ENCODE assay signal across 16 mouse cellular contexts in genomic region chr5:9702656-9703384, GRCm38 (mm10). TPM values are rescaled to one million over a fixed set of nuclear protein-coding genes. Genes with fewer than 3 reads are reported as not detected.
A peak's percentile ranks its signal among the peaks of the same experiment; 100 is the strongest.
DNase-seq lines count a peak whose midpoint lies in the region; ATAC-seq and TF ChIP-seq lines count a peak whose summit lies in the region.
"Had no signal": no experiment of that assay in that cellular context is flagged by ENCODE, and none has a peak within 500 bp of the region (broad histone marks: within the 10 kb centered on the region; RNA-seq: fewer than 3 reads in every experiment).

No protein-coding gene starts in this region.

- peaks cover 13% of the 10 kb centered on the region; the same call in 1 of the 2 replicates for H3K27me3 ChIP-seq in forebrain, embryonic 15.5 days
- H3K27me3 ChIP-seq in hindbrain, postnatal 0 days (ENCODE audit: insufficient read depth, low read length) = no peaks in the 10 kb centered on the region
- H3K27me3 ChIP-seq in neural tube, embryonic 12.5 days (replicated peaks) = no peaks in the 10 kb centered on the region
- H3K27me3 ChIP-seq in intestine, postnatal 0 days (replicated peaks; ENCODE audit: control insufficient read depth, insufficient read depth, low read length) = no peaks in the 10 kb centered on the region
- no peaks in the 10 kb centered on the region for H3K27me3 ChIP-seq in heart, adult 2 months (ENCODE audit: control insufficient read depth, insufficient read depth, low read length)
- H3K27me3 ChIP-seq: heart, embryonic 13.5 days; liver, embryonic 13.5 days had no signal

- TF ChIP-seq CTCF in hindbrain, postnatal 0 days (IDR thresholded peaks at IDR 0.05; ENCODE audit: low read depth) = no peak
- TF ChIP-seq CTCF in intestine, postnatal 0 days (IDR thresholded peaks at IDR 0.05; ENCODE audit: low read depth) = no peak
- no peak for TF ChIP-seq CTCF in heart, adult 2 months (IDR thresholded peaks at IDR 0.05)

- peak; percentile 88 for ATAC-seq in forebrain, embryonic 15.5 days (replicated peaks)
- ATAC-seq in hindbrain, postnatal 0 days = 0 out of 2 replicates have a peak, but pooled peaks have one; percentile 18
- peak; percentile 82 for ATAC-seq in neural tube, embryonic 12.5 days (ENCODE audit: low FRiP score, low read depth)
- no peak for ATAC-seq in intestine, postnatal 0 days
- ATAC-seq: activated CD4-positive, CD25-positive, alpha-beta regulatory T cell, adult 4 months had no signal

- TF ChIP-seq EP300 in heart, adult 2 months (IDR thresholded peaks at IDR 0.05; ENCODE audit: insufficient read depth, low read depth, low read length) = no peak

- no peak overlapping the region for H3K9ac ChIP-seq in forebrain, embryonic 15.5 days (replicated peaks)
- H3K9ac ChIP-seq in hindbrain, postnatal 0 days (replicated peaks; ENCODE audit: low read length) = no peak overlapping the region
- H3K9ac ChIP-seq in neural tube, embryonic 12.5 days = no peak overlapping the region
- H3K9ac ChIP-seq in intestine, postnatal 0 days (ENCODE audit: low read depth, low read length) = no peak overlapping the region
- no peak overlapping the region for H3K9ac ChIP-seq in heart, adult 2 months (ENCODE audit: low read depth, low read length)
- H3K9ac ChIP-seq: heart, embryonic 13.5 days; liver, embryonic 13.5 days had no signal

- TF ChIP-seq POLR2A in heart, adult 2 months (IDR thresholded peaks at IDR 0.05; ENCODE audit: insufficient read depth, low read depth, low read length) = no peak

- H3K79me2 ChIP-seq in heart, adult 2 months (replicated peaks; ENCODE audit: control insufficient read depth, insufficient read depth, low read length) = no peaks in the 10 kb centered on the region

- peak; percentile 20 for DNase-seq in embryo, embryonic 11 days
- peak; percentile 30 for DNase-seq in hindbrain, postnatal 0 days (ENCODE audit: low spot score)
- no peak for DNase-seq in adrenal gland, postnatal 25 days
- no peak for DNase-seq in heart, adult 2 months
- no peak for DNase-seq in ovary, postnatal 36 days (ENCODE audit: low spot score)
- DNase-seq: cerebellum, adult 18-20 months; liver, embryonic 13.5 days; lung, postnatal 14 days; spleen, adult 18-20 months had no signal

- peaks cover 5% of the 10 kb centered on the region; the same call in 1 of the 2 replicates for H3K4me1 ChIP-seq in forebrain, embryonic 15.5 days
- H3K4me1 ChIP-seq in hindbrain, postnatal 0 days (ENCODE audit: insufficient read depth, low read length) = no peaks in the 10 kb centered on the region
- no peaks in the 10 kb centered on the region for H3K4me1 ChIP-seq in neural tube, embryonic 12.5 days
- no peaks in the 10 kb centered on the region for H3K4me1 ChIP-seq in intestine, postnatal 0 days (replicated peaks; ENCODE audit: control insufficient read depth, insufficient read depth, low read length)
- H3K4me1 ChIP-seq in heart, adult 2 months (ENCODE audit: control insufficient read depth, insufficient read depth, low read length) = no peaks in the 10 kb centered on the region
- H3K4me1 ChIP-seq: heart, embryonic 13.5 days; liver, embryonic 13.5 days had no signal

- no peak overlapping the region for H3K4me2 ChIP-seq in forebrain, embryonic 15.5 days (replicated peaks)
- H3K4me2 ChIP-seq in hindbrain, postnatal 0 days (ENCODE audit: low read depth, low read length) = no peak overlapping the region
- no peak overlapping the region for H3K4me2 ChIP-seq in neural tube, embryonic 12.5 days (replicated peaks)
- H3K4me2 ChIP-seq in intestine, postnatal 0 days (replicated peaks; ENCODE audit: low read depth) = no peak overlapping the region
- H3K4me2 ChIP-seq: heart, embryonic 13.5 days; liver, embryonic 13.5 days had no signal

- no peak overlapping the region for H3K4me3 ChIP-seq in forebrain, embryonic 15.5 days
- no peak overlapping the region for H3K4me3 ChIP-seq in hindbrain, postnatal 0 days (ENCODE audit: low read length)
- no peak overlapping the region for H3K4me3 ChIP-seq in neural tube, embryonic 12.5 days
- H3K4me3 ChIP-seq in intestine, postnatal 0 days (ENCODE audit: low read depth, low read length) = no peak overlapping the region
- no peak overlapping the region for H3K4me3 ChIP-seq in heart, adult 2 months
- H3K4me3 ChIP-seq: heart, embryonic 13.5 days; liver, embryonic 13.5 days had no signal

- no peaks in the 10 kb centered on the region for H3K9me3 ChIP-seq in forebrain, embryonic 15.5 days
- no peaks in the 10 kb centered on the region for H3K9me3 ChIP-seq in hindbrain, postnatal 0 days (ENCODE audit: low read length)
- no peaks in the 10 kb centered on the region for H3K9me3 ChIP-seq in neural tube, embryonic 12.5 days
- no peaks in the 10 kb centered on the region for H3K9me3 ChIP-seq in intestine, postnatal 0 days (ENCODE audit: control insufficient read depth)
- H3K9me3 ChIP-seq: heart, embryonic 13.5 days; liver, embryonic 13.5 days had no signal

- H3K27ac ChIP-seq in forebrain, embryonic 15.5 days (replicated peaks) = no peak overlapping the region
- H3K27ac ChIP-seq in hindbrain, postnatal 0 days = 0 out of 2 replicates have a peak overlapping the region, but pooled peaks have one; percentile 38
- no peak overlapping the region for H3K27ac ChIP-seq in neural tube, embryonic 12.5 days
- no peak overlapping the region for H3K27ac ChIP-seq in intestine, postnatal 0 days (ENCODE audit: low read depth, low read length)
- H3K27ac ChIP-seq in heart, adult 2 months = no peak overlapping the region
- H3K27ac ChIP-seq: heart, embryonic 13.5 days; liver, embryonic 13.5 days; stomach, postnatal 0 days had no signal

- no peaks in the 10 kb centered on the region for H3K36me3 ChIP-seq in forebrain, embryonic 15.5 days
- H3K36me3 ChIP-seq in hindbrain, postnatal 0 days (ENCODE audit: insufficient read depth, low read length) = no peaks in the 10 kb centered on the region; the same call in 1 of the 2 replicates
- no peaks in the 10 kb centered on the region for H3K36me3 ChIP-seq in neural tube, embryonic 12.5 days
- H3K36me3 ChIP-seq in intestine, postnatal 0 days (ENCODE audit: control insufficient read depth, insufficient read depth) = no peaks in the 10 kb centered on the region
- no peaks in the 10 kb centered on the region for H3K36me3 ChIP-seq in heart, adult 2 months (ENCODE audit: control insufficient read depth, insufficient read depth, low read length)
- H3K36me3 ChIP-seq: heart, embryonic 13.5 days; liver, embryonic 13.5 days had no signal

- intact Hi-C loops in heart, adult 2 months (cut with DNase I) = loop anchor here (1.0 kb wide), 1 partner anchor 162 kb away; no protein-coding TSS in a partner anchor

- whole genome bisulfite sequencing in forebrain, embryonic 15.5 days = 10% methylated on average over 3 of the region's 3 CpGs
- 18% methylated on average over 3 of the region's 3 CpGs for WGBS in hindbrain, postnatal 0 days
- WGBS in neural tube, embryonic 12.5 days = 13% methylated on average over 3 of the region's 3 CpGs
- WGBS in intestine, postnatal 0 days = 17% methylated on average over 3 of the region's 3 CpGs
- WGBS in heart, adult 2 months = 20% methylated on average over 3 of the region's 3 CpGs

RNA-seq across cellular contexts. Expression of gene Grm3, which starts 22.1 kb away (rescaled TPM):
- 15.4 and 19.2 TPM in 2 replicates for polyA plus RNA-seq in forebrain, embryonic 15.5 days (2015; fragmentation: Nextera tagmentation; extraction: Ambion mirVana)
- total RNA-seq in hindbrain, postnatal 0 days (2014; rRNA removed) = 243 and 246 TPM in 2 replicates
- polyA plus RNA-seq in hindbrain, postnatal 0 days (2015; fragmentation: Nextera tagmentation; extraction: Ambion mirVana) = 88.7 and 96.0 TPM in 2 replicates
- 6.9 and 7.0 TPM in 2 replicates for polyA plus RNA-seq in neural tube, embryonic 12.5 days (2016; fragmentation: Nextera tagmentation; extraction: Ambion mirVana)
- total RNA-seq in adrenal gland, postnatal 25 days (2021) = 0.12 TPM in 1 of 2 replicates, not detected in the other
- not detected in 2 replicates for polyA plus RNA-seq in intestine, postnatal 0 days (2015; fragmentation: Nextera tagmentation; extraction: Ambion mirVana)
- not detected for total RNA-seq in heart, adult 2 months (2021)
- not detected in 2 replicates for polyA plus RNA-seq in heart, adult 2 months (2012; rRNA removed)
- total RNA-seq: gastrocnemius, adult 18-20 months had no signal
- polyA plus RNA-seq: activated CD4-positive, CD25-positive, alpha-beta regulatory T cell, adult 4 months had no signal

Comparison
In these comparisons a context has a peak if more than half of its experiments do, and no peak if none do; other contexts are left out.
1. DNase-seq: peak in embryo, embryonic 11 days (single experiment) and hindbrain, postnatal 0 days (single experiment); none in adrenal gland, postnatal 25 days (single experiment), heart, adult 2 months (0 of 2) and ovary, postnatal 36 days (single experiment).